ENCODE assay signal across 8 mouse cellular contexts in the genomic region with DNA sequence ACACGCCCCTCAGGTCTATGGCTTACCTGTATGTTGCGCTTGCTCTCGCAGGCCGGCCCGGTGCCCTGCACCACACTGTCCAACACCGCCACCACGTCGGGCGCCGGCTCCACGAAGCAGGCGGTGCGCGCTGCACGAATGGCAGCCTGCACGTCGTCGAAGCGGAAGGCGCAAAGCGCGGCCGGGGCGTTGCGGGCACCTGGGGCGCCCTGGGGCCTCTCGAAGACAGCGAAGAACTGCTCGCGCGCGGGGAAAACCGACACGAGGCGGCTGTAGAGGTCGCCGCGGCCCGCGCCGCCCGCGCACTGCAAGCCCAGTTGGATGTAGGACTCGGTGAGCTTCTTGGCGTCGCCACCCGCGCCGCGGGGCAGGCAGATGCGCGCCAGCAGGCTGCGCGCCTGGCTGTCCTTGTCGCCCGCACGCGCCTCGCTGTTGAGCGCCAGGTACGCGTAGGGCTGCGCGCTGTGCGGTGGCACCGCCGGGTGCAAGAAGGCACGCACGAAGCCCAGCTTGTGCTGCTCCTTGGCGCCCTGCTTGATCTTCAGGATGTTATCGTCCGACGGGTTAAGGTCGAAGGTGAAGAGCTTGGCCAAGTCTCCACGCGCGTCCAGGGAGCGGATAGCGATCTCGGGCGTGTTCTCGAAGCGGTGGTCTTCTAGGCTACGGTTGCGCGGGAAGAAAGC. TPM values are rescaled to one million over a fixed set of nuclear protein-coding genes. Genes with fewer than 3 reads are reported as not detected.
DNase-seq lines count a peak whose midpoint lies in the region; ATAC-seq lines count a peak whose summit lies in the region.

No protein-coding gene starts in this region.

- WGBS in kidney, embryonic 15.5 days: 1% methylated on average over 84 of the region's 86 CpGs
- 2% methylated on average over 86 of the region's 86 CpGs for WGBS in forebrain, embryonic 12.5 days
- WGBS in limb, embryonic 15.5 days: 1% methylated on average over 86 of the region's 86 CpGs

- intact Hi-C loops in gastrocnemius, postnatal 36 days (cut with DNase I): loop anchor here (5.0 kb wide), 1 partner anchor 36 kb away; no protein-coding TSS in a partner anchor

- peak overlapping the region; percentile 93 for H3K27ac ChIP-seq in kidney, embryonic 15.5 days
- peak overlapping the region; percentile 36; the same call in 1 of the 2 replicates for H3K27ac ChIP-seq in forebrain, embryonic 12.5 days
- peak overlapping the region; percentile 11; the same call in 1 of the 2 replicates for H3K27ac ChIP-seq in limb, embryonic 15.5 days

- H3K27me3 ChIP-seq in kidney, embryonic 15.5 days: peaks cover 18% of the 10 kb centered on the region
- peaks cover 63% of the 10 kb centered on the region for H3K27me3 ChIP-seq in forebrain, embryonic 12.5 days
- peaks cover 42% of the 10 kb centered on the region for H3K27me3 ChIP-seq in limb, embryonic 15.5 days

- no peak for ATAC-seq in kidney, embryonic 15.5 days (replicated peaks; ENCODE audit: low FRiP score)
- ATAC-seq in forebrain, embryonic 12.5 days (ENCODE audit: low FRiP score): 0 out of 2 replicates have a peak, but pooled peaks have one; percentile 31
- ATAC-seq in limb, embryonic 15.5 days (ENCODE audit: insufficient number of reproducible peaks, low FRiP score, low TSS enrichment, low read depth): no peak

- H3K9me3 ChIP-seq in kidney, embryonic 15.5 days (replicated peaks): no peaks in the 10 kb centered on the region
- no peaks in the 10 kb centered on the region for H3K9me3 ChIP-seq in forebrain, embryonic 12.5 days
- no peaks in the 10 kb centered on the region for H3K9me3 ChIP-seq in limb, embryonic 15.5 days

- H3K4me3 ChIP-seq in kidney, embryonic 15.5 days (replicated peaks): peak overlapping the region; percentile 74
- peak overlapping the region; percentile 47 for H3K4me3 ChIP-seq in forebrain, embryonic 12.5 days (replicated peaks)
- peak overlapping the region; percentile 62 for H3K4me3 ChIP-seq in limb, embryonic 15.5 days

- peaks cover 91% of the 10 kb centered on the region for H3K4me1 ChIP-seq in kidney, embryonic 15.5 days
- H3K4me1 ChIP-seq in forebrain, embryonic 12.5 days: peaks cover 33% of the 10 kb centered on the region
- H3K4me1 ChIP-seq in limb, embryonic 15.5 days: peaks cover 58% of the 10 kb centered on the region

- no peak for DNase-seq in kidney, postnatal 14 days
- peak; percentile 36 for DNase-seq in WW6 (ENCODE audit: low read depth, low spot score)
- peak; percentile 43 for DNase-seq in retina, embryonic 14.5 days (ENCODE audit: low spot score)
- DNase-seq in gastrocnemius, postnatal 36 days: no peak
- no peak for DNase-seq in urinary bladder, postnatal 36 days (ENCODE audit: low spot score in 2 of 2)

- peak overlapping the region; percentile 93 for H3K4me2 ChIP-seq in kidney, embryonic 15.5 days
- peak overlapping the region; percentile 84 for H3K4me2 ChIP-seq in forebrain, embryonic 12.5 days
- peak overlapping the region; percentile 94 for H3K4me2 ChIP-seq in limb, embryonic 15.5 days

- peak overlapping the region; percentile 70 for H3K9ac ChIP-seq in kidney, embryonic 15.5 days
- peak overlapping the region; percentile 53 for H3K9ac ChIP-seq in forebrain, embryonic 12.5 days
- peak overlapping the region; percentile 57 for H3K9ac ChIP-seq in limb, embryonic 15.5 days

- H3K36me3 ChIP-seq in kidney, embryonic 15.5 days: peaks cover 5% of the 10 kb centered on the region; the same call in 1 of the 2 replicates
- H3K36me3 ChIP-seq in forebrain, embryonic 12.5 days (replicated peaks): no peaks in the 10 kb centered on the region
- no peaks in the 10 kb centered on the region for H3K36me3 ChIP-seq in limb, embryonic 15.5 days

RNA-seq across cellular contexts. Expression of gene Plxnd1, which starts 1.2 kb away (rescaled TPM):
- 47.3 and 52.7 TPM in 2 replicates for polyA plus RNA-seq in kidney, embryonic 15.5 days (2015; fragmentation: Nextera tagmentation; extraction: Ambion mirVana)
- 18.8 and 19.2 TPM in 2 replicates for polyA plus RNA-seq in forebrain, embryonic 12.5 days (2016; fragmentation: Nextera tagmentation; extraction: Ambion mirVana)
- 31.7 and 32.2 TPM in 2 replicates for polyA plus RNA-seq in limb, embryonic 15.5 days (2015; fragmentation: Nextera tagmentation; extraction: Ambion mirVana)
- 10 to 100 TPM; 19.0 to 21.8 TPM for total RNA-seq in gastrocnemius, postnatal 36 days (2021)

RNA-seq across cellular contexts. Expression of gene H1foo, which starts 48.9 kb away (rescaled TPM):
- polyA plus RNA-seq in kidney, embryonic 15.5 days (2015; fragmentation: Nextera tagmentation; extraction: Ambion mirVana): not detected in 2 replicates
- polyA plus RNA-seq in forebrain, embryonic 12.5 days (2016; fragmentation: Nextera tagmentation; extraction: Ambion mirVana): not detected in 2 replicates
- not detected in 2 replicates for polyA plus RNA-seq in limb, embryonic 15.5 days (2015; fragmentation: Nextera tagmentation; extraction: Ambion mirVana)
- not detected for total RNA-seq in gastrocnemius, postnatal 36 days (2021)

Comparison
In these comparisons a context has a peak if more than half of its experiments do, and no peak if none do; other contexts are left out.
1. H3K27ac ChIP-seq: peak in every context shown above with its lines; median percentile 93 in kidney, embryonic 15.5 days; 36 in forebrain, embryonic 12.5 days; 11 in limb, embryonic 15.5 days.
2. DNase-seq: peak in WW6 (single experiment) and retina, embryonic 14.5 days (single experiment); none in kidney, postnatal 14 days (single experiment), gastrocnemius, postnatal 36 days (0 of 2) and urinary bladder, postnatal 36 days (0 of 2).
3. Peak in every context shown above with its lines, with median percentiles within 50 percentile points of each other: H3K4me2 ChIP-seq, H3K4me3 ChIP-seq and H3K9ac ChIP-seq.